Mouse (Mus musculus) hindbrain, embryonic 15.5 days (tissue): ENCODE data around the gene Col11a2. TPM values are rescaled to one million over a fixed set of nuclear protein-coding genes. Genes with fewer than 3 reads are reported as not detected.

Experiments used
- ATAC-seq: fragments of 200-750 bp; cut with Nextera tagmentation; 2 replicates; pipeline ENCODE4 v1.8.0; 2017; ENCODE audit warnings: low read depth, moderate number of reproducible peaks, moderate TSS enrichment; ENCODE audit not compliant: low FRiP score
- H3K27ac ChIP-seq: fragments of 300-500 bp; sonication (generic); replicated peaks from 2 replicates; pipeline ENCODE4 v1.5.1; 2015; ENCODE audit warnings: mild to moderate bottlenecking, inconsistent platforms
- H3K27me3 ChIP-seq: fragments of 300-500 bp; sonication (generic); 2 replicates; pipeline ENCODE4 v1.6.1; 2015; ENCODE audit warnings: control low read depth, inconsistent platforms
- H3K36me3 ChIP-seq: fragments of 300-500 bp; sonication (generic); 2 replicates; pipeline ENCODE4 v1.6.1; 2015; ENCODE audit warnings: control low read depth, inconsistent platforms
- H3K4me1 ChIP-seq: fragments of 300-500 bp; sonication (generic); replicated peaks from 2 replicates; pipeline ENCODE4 v1.6.1; 2015; ENCODE audit warnings: control low read depth, inconsistent platforms
- H3K4me2 ChIP-seq: fragments of 300-500 bp; sonication (generic); 2 replicates; pipeline ENCODE4 v1.6.1; 2015; ENCODE audit warnings: moderate library complexity, mild to moderate bottlenecking, inconsistent platforms
- H3K4me3 ChIP-seq: fragments of 300-500 bp; sonication (generic); 2 replicates; pipeline ENCODE4 v1.5.1; 2015; ENCODE audit warnings: mild to moderate bottlenecking, inconsistent platforms
- H3K9ac ChIP-seq: fragments of 300-500 bp; sonication (generic); 2 replicates; pipeline ENCODE4 v1.6.1; 2015; ENCODE audit warnings: inconsistent platforms
- H3K9me3 ChIP-seq: fragments of 300-500 bp; sonication (generic); 2 replicates; pipeline ENCODE4 v1.6.1; 2016; ENCODE audit warnings: control low read depth, inconsistent platforms
- WGBS: fragments of 180-500 bp; shearing (Covaris S2); methylation state at CpG from one replicate; pipeline ENCODE4 v1.1.7; 2015; 5-methylcytosine and 5-hydroxymethylcytosine counted together
- polyA plus RNA-seq: library from polyadenylated mRNA; unstranded; fragments of >200 nt; fragmentation: Nextera tagmentation; extraction: Ambion mirVana; gene quantifications from 2 replicates; pipeline ENCODE4 v1.2.1, GENCODE M21; 2015

The Col11a2 gene
- polyA plus RNA-seq, 1 experiment from 2014 or later: 5.4 TPM

DNA sequence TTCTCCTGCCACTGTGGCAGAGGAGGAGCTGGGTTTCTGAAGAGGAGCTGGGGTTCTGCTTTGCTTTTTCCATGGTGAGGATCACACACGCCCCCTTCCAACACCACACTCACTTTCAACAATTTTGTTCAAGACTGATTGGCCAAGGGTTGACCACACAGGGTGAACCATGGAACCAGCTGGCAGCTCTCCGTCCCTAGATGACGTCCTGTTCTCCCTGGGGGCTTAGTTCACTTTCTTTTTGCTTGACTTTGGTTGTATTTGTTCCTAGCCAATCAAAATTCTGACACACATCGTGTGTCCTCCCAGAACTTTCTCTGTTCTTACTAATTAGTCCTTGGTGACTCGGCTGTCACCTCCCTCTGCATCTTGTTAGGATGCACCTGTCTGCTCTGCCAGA, 58.0 kb downstream of the Col11a2 start:
- 71% methylated on average over 5 of the region's 5 CpGs for WGBS
- Histone ChIP-seq H3K27ac (no peak overlapping the region), H3K9me3 (no peaks in the 10 kb centered on the region), H3K27me3 (no peaks in the 10 kb centered on the region), H3K36me3 (no peaks in the 10 kb centered on the region), H3K4me1 (peaks cover 4% of the 10 kb centered on the region; the same call in 1 of the 2 replicates), H3K9ac (no peak overlapping the region), H3K4me3 (no peak overlapping the region), H3K4me2 (no peak overlapping the region)
- ATAC-seq: no peak

GRCm38 (mm10) chr17:34098709-34099479, 59.7 kb downstream of the Col11a2 start:
- no peak for ATAC-seq
- Histone ChIP-seq H3K4me2 (no peak overlapping the region), H3K27ac (no peak overlapping the region), H3K4me1 (peaks cover 4% of the 10 kb centered on the region; the same call in 1 of the 2 replicates), H3K9ac (no peak overlapping the region), H3K9me3 (no peaks in the 10 kb centered on the region), H3K36me3 (no peaks in the 10 kb centered on the region), H3K27me3 (no peaks in the 10 kb centered on the region), H3K4me3 (no peak overlapping the region)
- 69% methylated on average over 10 of the region's 10 CpGs for WGBS

- ATAC-seq: no peak
- no peak overlapping the region for H3K4me3 ChIP-seq
- no peak overlapping the region for H3K27ac ChIP-seq
- H3K27me3 ChIP-seq: no peaks in the 10 kb centered on the region
- H3K4me1 ChIP-seq: peaks cover 4% of the 10 kb centered on the region; the same call in 1 of the 2 replicates
- 48% methylated on average over 5 of the region's 5 CpGs for WGBS
- no peaks in the 10 kb centered on the region for H3K36me3 ChIP-seq
- no peaks in the 10 kb centered on the region for H3K9me3 ChIP-seq
- H3K9ac ChIP-seq: no peak overlapping the region
- no peak overlapping the region for H3K4me2 ChIP-seq
Measured at GRCm38 (mm10) chr17:34099531-34099930, 60.3 kb downstream of the Col11a2 start.

- 0 out of 2 replicates have a peak overlapping the region, but pooled peaks have one; percentile 6 for H3K4me3 ChIP-seq
- peak; percentile 27; the same call in 1 of the 2 replicates for ATAC-seq
- no peaks in the 10 kb centered on the region for H3K36me3 ChIP-seq
- H3K27me3 ChIP-seq: no peaks in the 10 kb centered on the region
- 33% methylated on average over 5 of the region's 5 CpGs for WGBS
- peaks cover 4% of the 10 kb centered on the region; the same call in 1 of the 2 replicates for H3K4me1 ChIP-seq
- no peak overlapping the region for H3K9ac ChIP-seq
- no peak overlapping the region for H3K27ac ChIP-seq
- H3K4me2 ChIP-seq: no peak overlapping the region
- no peaks in the 10 kb centered on the region for H3K9me3 ChIP-seq
Measured at GRCm38 (mm10) chr17:34101185-34101584, 61.9 kb downstream of the Col11a2 start.

GRCm38 (mm10) chr17:34101604-34102032, 62.4 kb downstream of the Col11a2 start:
- WGBS: 5% methylated on average over 12 of the region's 12 CpGs
- 0 out of 2 replicates have a peak overlapping the region, but pooled peaks have one; percentile 6 for H3K4me3 ChIP-seq
- peak overlapping the region; percentile 50 for H3K4me2 ChIP-seq
- H3K27me3 ChIP-seq: no peaks in the 10 kb centered on the region
- ATAC-seq: peak; percentile 71; the same call in 1 of the 2 replicates
- H3K27ac ChIP-seq: no peak overlapping the region
- H3K36me3 ChIP-seq: no peaks in the 10 kb centered on the region
- peaks cover 4% of the 10 kb centered on the region; the same call in 1 of the 2 replicates for H3K4me1 ChIP-seq
- H3K9ac ChIP-seq: no peak overlapping the region
- H3K9me3 ChIP-seq: no peaks in the 10 kb centered on the region

GRCm38 (mm10) chr17:34102831-34103230, 63.6 kb downstream of the Col11a2 start:
- Histone ChIP-seq H3K27ac (no peak overlapping the region), H3K9ac (no peak overlapping the region), H3K4me2 (no peak overlapping the region), H3K4me1 (peaks cover 4% of the 10 kb centered on the region; the same call in 1 of the 2 replicates), H3K36me3 (no peaks in the 10 kb centered on the region), H3K27me3 (no peaks in the 10 kb centered on the region), H3K4me3 (no peak overlapping the region), H3K9me3 (no peaks in the 10 kb centered on the region)
- 84% methylated on average over 6 of the region's 6 CpGs for WGBS
- ATAC-seq: no peak

DNA sequence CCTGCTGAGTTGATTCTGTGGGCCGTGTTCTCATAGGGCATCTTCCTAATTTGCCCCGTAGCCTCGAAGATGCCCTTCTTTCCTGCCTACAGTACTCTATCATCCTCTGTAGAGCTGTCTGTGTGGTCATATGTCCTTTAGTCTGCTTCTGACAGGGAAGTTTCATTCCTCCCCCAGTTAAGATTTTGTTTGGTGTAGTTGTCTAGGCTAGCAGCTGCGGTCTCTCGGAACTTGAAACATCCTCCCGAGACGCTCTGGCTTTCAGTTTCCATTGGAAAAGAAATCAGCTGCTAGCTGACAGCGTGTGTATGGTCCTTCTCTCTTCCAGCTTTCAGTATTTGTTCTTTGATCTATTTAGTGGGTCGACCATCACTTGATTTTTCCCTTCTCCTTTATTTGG, 65.6 kb downstream of the Col11a2 start:
- Histone ChIP-seq H3K9me3 (no peaks in the 10 kb centered on the region), H3K4me1 (peaks cover 4% of the 10 kb centered on the region; the same call in 1 of the 2 replicates), H3K36me3 (0 out of 2 replicates have a peak, but pooled peaks cover 3% of the 10 kb centered on the region), H3K9ac (no peak overlapping the region), H3K4me2 (no peak overlapping the region), H3K4me3 (no peak overlapping the region), H3K27ac (no peak overlapping the region), H3K27me3 (no peaks in the 10 kb centered on the region)
- no peak for ATAC-seq
- 89% methylated on average over 9 of the region's 9 CpGs for WGBS

GRCm38 (mm10) chr17:34106555-34106954, 67.3 kb downstream of the Col11a2 start:
- no peak for ATAC-seq

GRCm38 (mm10) chr17:34107109-34107867, 68.1 kb downstream of the Col11a2 start:
- Histone ChIP-seq H3K4me1 (no peaks in the 10 kb centered on the region), H3K27me3 (no peaks in the 10 kb centered on the region), H3K4me3 (no peak overlapping the region), H3K27ac (no peak overlapping the region), H3K9ac (no peak overlapping the region), H3K9me3 (no peaks in the 10 kb centered on the region), H3K36me3 (peaks cover 23% of the 10 kb centered on the region), H3K4me2 (no peak overlapping the region)
- ATAC-seq: 0 out of 2 replicates have a peak, but pooled peaks have one; percentile 38
- WGBS: 87% methylated on average over 7 of the region's 7 CpGs

More at GRCm38 (mm10) chr17:34106555-34106954, 67.3 kb downstream of the Col11a2 start:
- peaks cover 16% of the 10 kb centered on the region for H3K36me3 ChIP-seq
- H3K9me3 ChIP-seq: no peaks in the 10 kb centered on the region
- 91% methylated on average over 7 of the region's 7 CpGs for WGBS
- H3K4me1 ChIP-seq: peaks cover 3% of the 10 kb centered on the region; the same call in 1 of the 2 replicates
- H3K27ac ChIP-seq: no peak overlapping the region
- H3K9ac ChIP-seq: no peak overlapping the region
- H3K27me3 ChIP-seq: no peaks in the 10 kb centered on the region
- no peak overlapping the region for H3K4me3 ChIP-seq
- no peak overlapping the region for H3K4me2 ChIP-seq

DNA sequence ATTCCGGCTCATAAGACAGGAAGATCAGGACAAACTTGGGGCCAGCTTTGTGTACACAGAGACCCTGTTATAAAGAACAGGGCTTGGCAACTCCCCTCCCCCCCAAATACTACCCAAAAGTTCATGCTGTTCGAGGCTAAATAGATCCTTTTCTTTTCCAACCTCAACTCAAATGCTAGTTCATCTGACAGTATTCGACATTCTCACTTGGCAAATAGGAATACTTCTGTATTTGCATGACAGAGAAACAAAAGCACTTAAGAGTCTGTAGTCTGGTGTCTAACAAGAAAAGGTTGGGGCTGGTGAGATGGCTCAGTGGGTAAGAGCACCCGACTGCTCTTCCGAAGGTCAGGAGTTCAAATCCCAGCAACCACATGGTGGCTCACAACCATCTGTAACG, 69.2 kb downstream of the Col11a2 start:
- no peaks in the 10 kb centered on the region for H3K4me1 ChIP-seq
- H3K36me3 ChIP-seq: peaks cover 35% of the 10 kb centered on the region
- no peak overlapping the region for H3K27ac ChIP-seq
- H3K9ac ChIP-seq: no peak overlapping the region
- no peak overlapping the region for H3K4me3 ChIP-seq
- no peaks in the 10 kb centered on the region for H3K27me3 ChIP-seq
- no peak for ATAC-seq
- WGBS: 74% methylated on average over 6 of the region's 6 CpGs
- no peaks in the 10 kb centered on the region for H3K9me3 ChIP-seq
- no peak overlapping the region for H3K4me2 ChIP-seq

DNA sequence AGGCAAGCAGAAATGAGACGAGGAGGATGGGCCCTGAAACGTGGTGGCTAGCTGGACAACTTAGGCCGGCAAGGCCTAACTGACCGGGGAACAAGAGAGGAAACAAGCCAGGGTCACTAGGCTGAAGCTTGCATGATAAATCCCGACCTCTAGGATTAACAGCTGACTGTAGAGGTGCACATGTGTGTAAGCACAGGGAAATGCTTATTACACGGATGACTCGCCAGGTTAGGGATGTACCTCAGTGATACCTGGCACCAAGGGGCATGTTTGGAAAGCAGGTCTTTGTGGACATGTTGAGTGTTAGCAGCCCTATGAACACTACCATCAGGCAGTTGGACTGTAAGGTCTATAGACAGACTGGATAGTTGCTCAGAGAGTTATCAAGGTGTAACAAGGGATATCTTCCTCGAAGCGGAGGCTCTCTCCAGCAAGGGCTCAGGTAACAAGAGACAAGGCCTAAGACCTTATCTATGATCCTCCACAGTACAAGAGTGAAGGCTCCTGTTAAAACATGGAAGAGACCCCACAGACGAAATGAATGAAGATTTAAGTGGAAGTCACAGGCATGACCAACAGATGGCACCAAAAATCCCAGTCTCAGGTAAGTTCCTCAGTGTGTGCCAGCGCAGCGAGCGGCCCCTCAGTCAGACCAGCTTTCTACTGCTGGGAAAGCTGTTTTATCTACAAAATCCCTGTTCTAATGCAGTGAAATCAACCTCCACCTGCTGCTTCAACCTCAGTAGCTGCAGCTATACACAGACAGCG, 70.0 kb downstream of the Col11a2 start:
- ATAC-seq: peak; percentile 31; the same call in 1 of the 2 replicates
- H3K27ac ChIP-seq: peak overlapping the region; percentile 12
- H3K4me1 ChIP-seq: no peaks in the 10 kb centered on the region
- no peaks in the 10 kb centered on the region for H3K9me3 ChIP-seq
- H3K9ac ChIP-seq: no peak overlapping the region
- H3K36me3 ChIP-seq: peaks cover 42% of the 10 kb centered on the region
- no peaks in the 10 kb centered on the region for H3K27me3 ChIP-seq
- H3K4me3 ChIP-seq: no peak overlapping the region
- no peak overlapping the region for H3K4me2 ChIP-seq
- 75% methylated on average over 14 of the region's 14 CpGs for WGBS
